Mouse (Mus musculus): Measurements from ENCODE around the gene Sema4c.
A peak's percentile ranks its signal among the peaks of the same experiment; 100 is the strongest.

Gene Sema4c

DNA sequence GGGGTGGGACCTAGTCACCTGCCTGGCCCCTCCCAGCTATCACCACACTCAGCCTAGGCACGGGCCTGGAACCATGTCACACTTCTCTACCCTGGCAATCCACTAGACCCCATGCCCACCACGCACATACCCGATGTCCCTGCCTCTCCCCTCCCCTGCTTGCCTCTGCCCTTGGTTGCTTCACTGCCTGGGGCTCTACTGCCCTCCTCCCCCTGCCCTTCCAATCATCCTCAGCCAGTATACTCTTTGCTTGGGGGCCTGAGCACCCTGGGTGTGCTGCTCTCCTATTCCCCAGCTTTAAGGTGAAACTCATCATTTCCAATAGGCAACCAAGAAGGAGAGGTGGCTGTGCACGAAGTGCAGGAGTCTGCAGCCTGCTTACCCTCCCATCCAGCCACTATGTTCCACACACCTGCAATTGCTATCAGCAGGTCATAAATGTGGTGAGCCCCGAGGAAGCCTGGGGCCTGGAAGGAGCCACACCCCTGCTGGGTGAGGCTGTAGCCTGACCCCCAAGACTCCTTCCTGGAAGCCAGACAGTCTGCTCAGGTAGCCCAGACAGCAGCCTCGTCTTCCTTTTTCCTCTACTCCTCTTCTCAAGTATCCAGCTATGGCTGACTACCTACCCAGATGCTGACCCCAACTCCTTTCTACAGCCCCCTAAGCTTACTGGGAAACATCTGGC, 19.0 kb upstream of the Sema4c start:
- DNase-seq (ENCODE audit: low spot score) = no peak

DNA sequence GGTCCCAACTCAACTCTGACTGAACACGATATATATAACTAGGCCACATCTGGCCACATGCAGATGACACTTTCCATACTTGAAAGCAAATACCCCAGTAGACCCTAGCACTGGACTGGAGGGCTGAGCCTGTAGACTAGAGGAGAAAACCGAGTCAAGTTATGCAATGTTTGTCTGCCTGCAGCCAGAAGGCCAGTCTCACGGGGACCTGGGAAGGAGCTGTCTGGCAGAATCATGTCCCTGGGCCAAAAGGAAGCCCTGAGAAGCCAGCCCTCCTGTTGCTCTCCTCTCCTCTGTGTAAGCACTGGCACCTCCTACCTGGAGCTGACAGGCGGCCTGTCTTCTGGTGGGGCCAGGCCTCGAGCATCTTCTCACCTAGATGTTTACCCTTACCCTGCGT, 17.2 kb upstream of the Sema4c start:
- DNase-seq (ENCODE audit: low spot score) = no peak

DNA sequence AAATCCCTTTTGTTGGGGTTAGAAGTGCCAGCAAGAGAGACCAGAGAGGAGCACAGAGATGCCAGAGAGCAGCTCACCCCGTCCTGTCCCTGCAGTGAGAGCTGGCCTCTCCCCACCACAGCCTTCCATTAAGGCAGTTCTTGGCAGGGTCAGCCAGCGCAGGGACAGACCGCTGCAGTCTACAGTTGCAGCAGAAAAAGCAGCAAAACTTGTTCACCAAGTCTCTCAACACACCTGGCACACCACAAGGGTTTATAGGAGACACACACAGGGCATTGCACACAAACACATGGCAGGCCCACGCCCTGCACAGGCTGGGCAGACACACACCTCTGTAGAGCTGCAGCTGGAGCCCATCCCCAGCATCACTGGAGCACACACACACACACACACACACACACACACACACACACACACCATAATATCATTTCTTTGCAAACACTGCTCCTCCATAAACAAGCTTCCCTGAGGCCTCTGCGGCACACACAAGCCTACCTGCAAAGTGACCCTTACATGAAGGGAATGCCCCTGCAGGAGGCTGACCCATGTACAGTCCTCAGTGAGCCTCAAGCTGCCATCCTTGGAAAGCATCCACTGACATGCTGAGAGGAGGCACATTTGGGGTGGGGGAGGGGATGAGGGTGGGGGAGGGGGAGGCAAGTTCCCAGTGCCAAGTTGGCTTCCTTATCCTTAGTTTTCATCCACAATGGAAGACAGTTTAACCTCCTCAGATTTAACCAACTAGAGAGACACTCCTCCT, 16.2 kb upstream of the Sema4c start:
- DNase-seq (ENCODE audit: low spot score) = no peak

DNA sequence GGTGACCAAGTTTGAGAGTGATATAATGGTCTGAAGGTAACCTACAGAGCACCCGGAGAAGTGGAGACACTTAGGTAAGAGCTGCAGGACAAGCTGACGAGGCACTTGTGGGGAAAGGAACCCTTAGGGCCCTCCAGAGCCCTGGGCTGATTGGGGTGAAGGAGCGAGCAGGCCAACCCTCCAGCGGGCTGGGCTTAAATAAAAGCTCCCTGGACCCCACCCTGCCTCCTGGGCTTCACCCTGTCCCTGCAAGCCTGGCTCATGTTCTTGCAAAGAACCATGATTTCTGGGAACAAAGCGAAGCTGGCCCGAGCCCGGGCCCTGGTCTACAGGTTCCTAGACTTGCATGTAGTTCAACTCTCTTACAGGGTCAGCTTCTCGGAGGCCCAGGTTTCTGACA, 15.4 kb upstream of the Sema4c start:
- no peak for DNase-seq (ENCODE audit: low spot score)

DNA sequence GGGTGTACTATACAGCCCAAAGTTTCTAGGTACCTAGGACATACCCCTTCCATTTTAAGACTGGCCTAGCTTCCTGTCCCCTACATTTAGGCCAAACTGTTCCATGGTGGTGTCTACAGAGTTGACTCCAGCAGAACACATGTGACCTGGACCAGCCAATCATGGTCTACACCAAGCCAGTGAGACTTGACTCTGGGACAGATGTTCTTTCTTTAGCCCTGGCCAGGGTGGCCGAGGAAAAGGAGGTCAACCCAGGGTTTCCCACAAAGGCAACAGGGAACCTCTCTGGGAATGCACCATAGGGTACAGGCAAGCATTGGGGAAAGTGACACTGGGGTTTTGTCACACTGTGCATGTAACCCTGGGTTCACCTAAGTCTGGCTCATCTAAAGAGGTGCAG, 14.6 kb upstream of the Sema4c start:
- no peak for DNase-seq (ENCODE audit: low spot score)

DNA sequence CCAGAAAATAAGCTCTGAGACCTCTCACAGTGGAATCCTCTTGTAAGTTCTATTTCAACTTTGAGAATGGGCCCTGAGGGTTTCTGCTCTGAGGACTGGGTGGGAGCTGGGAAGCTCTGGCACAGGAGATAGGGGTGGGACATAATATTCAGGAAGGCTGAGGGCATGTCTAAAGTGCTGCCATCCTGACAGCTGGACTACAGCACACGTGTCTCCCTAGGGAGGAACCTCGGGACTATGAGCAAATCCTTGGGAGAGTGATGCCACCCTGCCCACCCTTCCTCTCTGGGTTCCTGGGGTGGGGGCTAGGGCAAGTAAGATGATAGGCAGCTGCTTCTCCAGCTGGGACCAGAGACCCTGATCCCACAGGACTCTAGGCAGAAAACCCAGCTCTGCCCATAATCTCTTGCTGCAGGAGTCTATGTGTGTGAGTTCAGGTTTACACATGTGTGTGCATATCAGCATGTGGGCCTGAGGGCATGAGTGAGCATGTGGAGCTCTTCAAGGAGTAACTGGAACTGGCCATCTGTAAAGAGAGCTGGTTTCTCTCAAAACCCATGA, 14.1 kb upstream of the Sema4c start:
- DNase-seq (ENCODE audit: low spot score) = no peak

DNA sequence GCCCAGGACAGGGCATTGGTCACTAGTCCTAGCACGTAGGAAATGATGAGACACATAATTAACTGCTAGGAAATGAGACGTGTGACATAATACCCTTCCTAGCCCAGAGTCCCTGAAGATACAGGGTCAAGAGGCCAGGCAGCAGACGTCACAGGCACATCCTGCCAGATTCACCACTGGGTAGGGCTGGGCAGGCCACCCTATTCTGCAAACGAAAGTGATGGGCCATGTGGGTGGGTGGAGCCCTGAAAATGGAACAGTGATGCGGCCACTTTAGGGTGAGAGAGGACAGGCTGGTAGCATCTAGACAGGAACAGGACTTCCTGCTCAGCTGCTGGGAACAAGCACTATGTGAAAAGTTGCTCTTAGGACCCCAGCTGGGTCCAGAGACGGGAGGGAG, 13.5 kb upstream of the Sema4c start:
- no peak for DNase-seq (ENCODE audit: low spot score)

DNA sequence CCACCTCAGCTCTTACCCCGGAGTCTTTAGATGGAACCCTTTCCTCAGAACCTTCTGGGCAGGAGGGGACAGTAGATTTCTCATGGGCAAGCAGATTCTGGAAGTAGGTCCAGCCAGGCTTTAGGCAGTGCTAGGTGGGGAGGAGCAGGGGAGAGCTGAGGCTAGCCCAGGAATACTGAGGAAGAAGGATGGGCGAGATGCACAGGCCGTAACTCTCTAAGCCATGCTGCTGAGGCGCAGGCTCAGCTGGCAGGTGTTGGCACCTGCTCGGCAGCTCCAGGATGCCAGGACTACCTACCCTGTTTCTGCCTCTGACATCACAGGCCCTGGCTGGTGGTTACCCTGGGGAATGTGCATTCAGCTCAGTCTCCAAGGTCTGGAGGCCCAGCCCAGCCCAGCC, 12.2 kb upstream of the Sema4c start:
- DNase-seq (ENCODE audit: low spot score) = no peak

DNA sequence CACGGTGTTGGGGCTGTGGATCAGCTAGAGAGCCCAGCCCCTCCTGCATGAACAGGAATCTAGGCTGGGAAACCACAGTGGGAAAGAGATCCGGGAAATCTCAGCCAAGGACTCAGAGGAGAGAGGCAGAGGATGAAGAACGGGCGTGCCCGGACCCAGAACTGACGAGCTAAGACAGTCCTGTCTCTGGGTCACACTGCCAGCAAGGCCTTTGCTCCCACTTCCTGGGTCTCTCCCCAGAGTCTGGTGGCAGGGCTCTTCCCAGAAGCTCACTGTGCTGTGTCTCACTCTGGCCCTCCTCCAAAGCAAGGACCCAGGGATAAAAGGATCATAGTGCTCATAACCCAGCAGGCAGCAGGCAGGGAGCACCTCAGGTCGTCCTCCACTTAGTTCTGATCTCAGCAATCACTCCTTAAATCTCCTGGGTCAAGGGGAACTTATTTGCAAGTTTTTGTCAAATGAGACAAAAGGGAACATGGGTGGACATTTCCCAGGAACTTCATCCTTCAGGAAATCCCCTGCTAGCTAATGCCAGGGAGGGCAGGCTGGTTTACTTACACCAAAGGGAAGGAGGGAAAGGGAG, 11.6 kb upstream of the Sema4c start:
- DNase-seq (ENCODE audit: low spot score) = no peak

DNA sequence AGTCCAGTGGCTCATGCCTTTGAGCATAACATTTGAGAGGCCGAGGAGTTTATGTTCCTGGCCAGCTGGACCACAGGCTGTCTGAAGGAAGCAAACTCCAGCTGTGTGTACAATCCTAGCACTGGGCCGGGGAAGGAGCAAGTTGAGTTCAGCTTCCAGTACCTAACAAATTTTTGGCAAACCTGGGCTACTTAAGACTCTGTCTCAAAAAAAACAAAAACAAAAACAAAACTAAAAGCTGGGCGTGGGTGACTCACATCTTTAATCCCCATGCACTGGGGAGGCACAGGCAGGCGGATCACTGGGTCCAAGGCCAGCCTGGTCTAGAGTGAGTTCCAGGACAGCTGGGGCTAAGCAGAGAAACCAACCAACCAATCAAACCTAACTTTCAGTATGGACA, 10.6 kb upstream of the Sema4c start:
- no peak for DNase-seq (ENCODE audit: low spot score)

DNA sequence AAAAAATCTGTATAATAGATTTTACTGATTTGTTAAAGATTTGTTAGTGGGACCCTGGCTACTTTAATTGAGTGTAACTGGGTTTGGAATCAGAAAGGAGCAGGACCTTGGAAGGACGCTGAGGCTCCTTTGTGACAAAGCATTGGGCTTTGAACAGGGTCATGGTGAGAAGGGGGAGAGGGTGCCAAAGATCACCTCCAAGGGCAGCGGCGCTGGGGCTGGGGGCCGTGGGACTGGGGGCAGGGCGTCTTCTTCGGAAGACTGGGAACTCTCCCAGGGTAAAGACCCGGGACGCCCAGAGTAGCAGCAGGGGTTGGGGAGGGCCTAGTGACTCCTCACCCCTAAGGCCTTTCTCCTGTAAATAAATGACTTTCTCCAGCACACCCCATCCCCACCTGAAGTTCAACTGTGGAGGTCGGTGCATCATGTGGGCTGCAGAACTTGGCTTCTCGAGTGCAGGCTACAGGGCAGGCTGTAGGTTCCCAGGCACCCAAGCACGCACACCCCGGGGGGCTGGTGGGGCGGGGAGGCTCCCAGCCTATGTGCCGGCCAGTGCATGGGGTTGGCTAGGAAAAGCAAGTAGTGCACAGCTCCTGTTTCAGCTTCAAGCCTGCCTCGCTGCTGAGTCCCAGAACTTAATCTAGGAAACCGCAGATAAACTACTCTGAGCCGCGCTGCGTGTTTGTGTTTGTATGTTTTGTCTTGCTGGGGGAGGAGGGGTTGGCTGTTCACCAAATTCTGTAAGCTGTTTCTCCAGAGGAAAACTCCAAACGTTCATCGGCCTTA, 9.9 kb upstream of the Sema4c start:
- DNase-seq (ENCODE audit: low spot score) = no peak

DNA sequence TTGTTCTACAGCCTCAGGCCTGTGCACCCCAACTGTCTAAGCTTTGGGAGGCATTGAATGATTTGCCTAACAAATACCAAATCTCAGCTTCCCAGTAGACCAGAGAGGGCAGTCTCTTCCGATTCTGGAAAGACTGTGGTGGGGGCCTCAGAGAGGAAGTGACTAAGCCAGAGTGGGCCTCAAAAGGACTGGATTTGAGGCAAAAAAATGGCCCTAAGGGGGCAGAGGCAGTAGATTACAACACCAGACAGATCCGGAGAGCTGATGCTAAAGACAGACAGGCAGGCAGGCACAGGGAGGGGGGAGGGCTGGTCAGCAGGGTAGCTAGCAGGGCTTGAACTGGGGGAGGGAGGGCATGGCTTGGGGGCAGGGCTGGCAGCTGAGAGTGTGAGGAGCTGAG, 8.3 kb upstream of the Sema4c start:
- no peak for DNase-seq (ENCODE audit: low spot score)

DNA sequence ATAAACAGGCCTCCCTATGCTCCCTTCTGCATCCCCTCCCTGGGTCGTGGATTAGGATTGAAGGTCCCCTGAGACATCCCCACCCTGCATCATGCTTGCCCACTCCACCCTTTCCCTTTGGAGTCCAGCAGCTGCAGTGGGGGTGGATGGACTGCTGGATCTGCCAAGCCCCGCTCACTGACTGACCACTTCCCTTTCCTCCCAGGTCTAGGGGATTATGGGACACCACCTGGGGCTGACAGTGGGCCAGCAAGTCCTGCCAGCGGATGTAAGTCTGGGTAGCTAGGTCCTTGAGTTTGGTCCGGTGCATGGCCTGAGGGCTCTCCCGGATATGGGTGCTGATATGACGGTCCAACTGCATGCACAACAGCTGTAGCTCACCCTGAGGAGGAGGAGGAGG, 6.0 kb upstream of the Sema4c start:
- DNase-seq (ENCODE audit: low spot score) = no peak

DNA sequence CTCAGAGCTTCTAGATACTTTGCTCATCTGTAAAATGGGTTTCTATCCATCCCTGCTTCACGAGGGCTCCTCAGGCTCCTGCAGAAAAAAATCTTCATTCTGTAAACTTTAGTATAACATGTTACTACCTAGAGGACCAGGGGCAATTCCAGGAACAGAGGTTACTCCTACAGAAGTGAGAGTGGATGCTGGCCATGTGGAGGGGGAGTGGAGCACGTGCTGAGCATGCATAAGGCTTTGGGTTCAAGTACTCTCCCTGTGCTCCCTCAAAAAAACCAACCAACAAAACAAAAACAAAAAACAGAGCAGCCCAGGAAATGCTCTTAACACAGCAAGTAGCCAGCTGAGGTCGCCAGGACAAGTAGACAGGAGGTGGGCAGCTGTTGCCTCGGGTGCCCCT, 5.5 kb upstream of the Sema4c start:
- DNase-seq (ENCODE audit: low spot score) = no peak

DNA sequence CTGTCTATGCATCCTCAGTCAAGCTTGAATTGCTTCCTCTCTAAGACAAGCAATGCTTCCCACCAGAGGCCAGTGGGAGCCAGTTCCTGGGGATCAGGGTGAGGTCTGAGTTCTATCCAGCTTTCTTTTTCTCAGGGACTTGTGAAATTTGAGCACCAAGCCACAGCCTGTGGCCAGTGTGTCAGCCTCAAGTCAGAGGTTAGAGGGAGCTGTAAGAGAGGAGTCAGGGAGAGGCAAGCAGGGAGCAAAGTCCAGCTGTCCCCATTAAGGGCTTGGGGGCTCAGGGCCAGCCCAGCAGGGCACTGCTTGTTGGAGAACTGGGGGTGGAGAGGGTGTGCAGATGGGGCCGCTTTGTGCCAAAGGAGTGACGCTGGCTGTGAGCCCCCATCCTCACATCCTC, 5.0 kb upstream of the Sema4c start:
- no peak for DNase-seq (ENCODE audit: low spot score)

DNA sequence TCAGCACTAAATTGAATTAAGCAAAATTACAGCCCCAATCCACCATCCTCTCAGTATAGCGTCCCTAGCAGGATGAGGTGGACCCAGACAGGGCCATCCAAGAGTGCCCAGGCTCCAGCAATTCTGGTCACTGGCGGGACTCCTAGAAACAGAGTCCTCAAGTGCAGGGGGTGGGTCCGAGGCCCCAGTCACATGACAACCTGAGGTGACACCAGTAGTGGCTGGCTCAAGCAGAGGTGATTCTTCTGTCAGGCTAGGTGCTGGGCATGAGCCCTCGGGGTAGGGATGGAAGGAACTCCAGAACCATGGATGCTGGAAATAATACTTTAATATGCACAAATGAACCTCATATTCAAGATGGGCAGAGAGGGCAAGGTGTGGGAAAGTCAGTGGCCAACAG, 4.2 kb upstream of the Sema4c start:
- no peak for DNase-seq (ENCODE audit: low spot score)

DNA sequence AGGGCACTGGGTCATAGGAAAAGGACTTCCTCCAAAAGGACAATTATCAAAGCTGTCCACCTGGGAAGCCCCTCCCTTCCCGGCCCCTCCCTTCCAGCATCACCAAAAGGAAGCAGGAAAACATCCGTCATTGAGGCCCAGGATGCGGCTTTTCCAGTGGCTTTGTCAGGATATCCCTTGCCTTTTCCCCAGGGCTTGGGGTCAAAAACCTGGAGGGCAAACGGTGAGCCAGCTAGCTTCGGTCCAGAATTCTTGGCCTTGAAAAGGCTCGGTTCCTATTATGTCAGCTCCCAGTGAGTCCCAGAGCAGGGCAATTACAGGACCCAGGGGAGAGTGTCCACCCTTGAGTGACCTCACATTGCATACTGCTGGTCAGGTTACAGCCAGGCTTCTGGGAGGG, 2.8 kb upstream of the Sema4c start:
- no peak for DNase-seq (ENCODE audit: low spot score)

DNA sequence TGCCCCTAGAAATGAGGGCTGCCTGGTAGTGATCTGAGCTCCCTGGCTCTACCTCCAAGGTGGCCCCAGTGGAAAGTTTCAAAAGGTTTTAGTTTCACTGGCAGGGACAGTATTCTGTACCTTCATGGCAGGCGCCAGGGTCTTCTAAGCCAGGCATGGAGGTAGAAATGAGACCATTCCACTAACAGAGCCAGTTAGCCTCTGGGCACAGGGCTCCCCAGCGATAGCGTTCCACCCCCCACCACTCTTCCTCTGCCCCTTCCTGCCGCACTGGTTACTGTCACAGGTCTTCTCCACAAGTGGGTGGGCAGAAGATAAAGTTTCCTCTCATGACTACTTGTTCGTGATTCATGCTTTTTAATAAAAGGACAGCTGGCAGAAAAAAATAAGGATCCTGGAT, 1.7 kb upstream of the Sema4c start:
- no peak for DNase-seq (ENCODE audit: low spot score)

DNA sequence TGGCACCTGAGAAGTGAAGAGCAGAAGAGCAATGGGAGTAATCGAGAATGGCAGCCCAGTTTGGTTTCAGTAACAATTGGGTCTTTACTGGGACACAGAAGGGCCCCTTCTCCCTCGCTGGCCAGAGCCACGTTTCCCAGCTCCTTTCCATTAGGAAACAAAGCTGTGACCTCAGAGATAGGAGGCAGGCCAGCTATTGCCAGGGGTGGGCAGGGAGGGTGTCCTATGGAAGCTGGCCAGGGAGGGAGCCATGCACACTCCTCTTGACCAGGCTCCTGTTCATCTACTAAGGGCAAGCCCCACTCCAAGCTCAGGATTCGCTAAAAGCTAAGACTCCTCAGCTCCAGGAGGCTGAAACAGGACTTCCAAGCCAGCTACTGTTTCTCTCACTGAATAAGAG, 1.1 kb upstream of the Sema4c start:
- DNase-seq (ENCODE audit: low spot score) = no peak

DNA sequence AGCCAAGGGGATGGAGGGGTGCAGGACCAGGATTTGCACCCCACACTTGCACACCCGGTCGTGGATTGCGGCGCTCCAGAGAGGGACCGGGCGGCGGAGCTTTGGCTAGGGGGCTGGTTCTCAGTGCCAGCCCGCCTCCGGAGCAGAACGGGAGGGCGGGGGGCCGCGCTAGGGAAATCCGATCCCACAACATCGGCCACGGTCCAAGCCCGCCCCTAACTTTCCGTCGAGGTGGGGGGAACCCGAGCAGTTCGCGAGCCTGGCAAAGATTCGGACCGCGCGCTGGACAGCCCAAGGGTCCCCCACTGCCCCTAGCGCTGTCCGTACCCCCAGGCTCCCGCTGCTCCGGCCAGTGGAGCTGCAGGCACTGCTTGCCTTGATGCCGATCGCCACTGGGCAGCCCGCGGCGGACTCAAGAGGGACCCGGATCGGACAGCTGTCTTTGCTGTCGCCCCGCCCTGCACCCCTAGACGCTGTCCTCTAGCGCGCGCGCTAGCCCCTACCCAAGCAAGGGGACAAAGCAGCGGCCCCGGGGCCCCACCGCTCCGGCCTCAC, 615 bp downstream of the Sema4c start:
- peak; percentile 6 for DNase-seq (ENCODE audit: low spot score)

DNA sequence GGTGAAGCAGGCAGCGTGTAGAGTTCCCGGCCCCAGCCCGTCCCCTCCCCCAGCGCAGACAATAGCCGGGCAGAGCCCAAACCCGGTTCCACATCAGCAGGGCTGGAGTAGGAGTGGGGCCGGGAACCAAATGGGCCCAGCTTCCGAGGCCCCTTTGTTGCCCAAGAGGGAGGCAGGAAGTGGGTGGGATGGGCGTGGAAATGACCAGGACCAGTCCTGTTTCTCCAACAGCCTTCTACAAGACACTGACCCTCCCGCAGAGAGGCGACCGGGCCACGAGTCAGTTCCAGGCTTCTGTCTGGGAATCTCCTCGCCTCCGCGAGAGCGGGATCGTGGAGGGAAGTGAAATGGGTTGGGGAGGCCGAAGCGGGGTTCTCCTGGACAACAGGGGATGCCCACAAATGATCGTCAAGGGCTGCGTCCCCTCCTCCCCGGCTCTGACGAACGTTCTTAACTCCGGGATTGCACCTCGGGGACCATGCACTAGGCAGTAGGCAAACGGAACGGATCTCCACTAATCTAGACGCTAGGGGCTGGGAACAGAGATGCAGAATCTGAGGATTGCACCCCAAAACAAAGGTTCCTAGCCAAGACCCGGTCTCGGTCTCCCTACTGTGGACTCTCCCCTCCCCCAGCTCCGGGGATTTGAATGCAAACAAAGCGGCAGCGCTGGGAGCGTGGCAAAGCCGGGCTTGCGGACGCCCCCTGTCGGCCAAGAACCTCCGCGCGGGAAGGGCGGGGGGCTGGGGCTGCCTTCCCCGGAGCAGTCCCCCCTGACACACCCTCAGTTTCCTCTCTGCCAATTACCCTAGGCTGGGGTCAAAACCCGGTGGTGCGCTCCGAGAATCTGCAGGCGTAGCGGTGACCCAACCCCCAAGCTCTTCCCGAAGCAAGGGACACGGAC, 1.3 kb downstream of the Sema4c start:
- peak; percentile 78 for DNase-seq (ENCODE audit: low spot score)

Data from T-cell, adult 2 months (primary cell).